Mouse (Mus musculus) layer of hippocampus, postnatal 36 days (tissue): ENCODE results near the gene D3Ertd254e. TPM values are rescaled to one million over a fixed set of nuclear protein-coding genes. Genes with fewer than 3 reads are reported as not detected.

Experiments used
- total RNA-seq, 2 experiments: library from RNA; stranded (reverse); gene quantifications; 2 replicates each; pipeline ENCODE4 v1.2.3; 2021

D3Ertd254e gene
- total RNA-seq, 2 experiments from 2014 or later: 17.1 to 19.4 TPM

Other genes with a start within 250 kb of the D3Ertd254e start
- gene Dcun1d1, start 213.6 kb upstream of the D3Ertd254e start, total RNA-seq: 10 to 100 TPM; 66.5 to 68.4 TPM
- 10 to 100 TPM; 35.0 to 44.1 TPM for gene Mccc1, start 150.3 kb upstream of the D3Ertd254e start, total RNA-seq
- gene Ccdc144b, start 97.5 kb upstream of the D3Ertd254e start, total RNA-seq: not detected
- 10 to 100 TPM; 43.7 to 51.1 TPM for gene Acad9, start 85.0 kb upstream of the D3Ertd254e start, total RNA-seq
- gene Qrfpr, start 71.3 kb downstream of the D3Ertd254e start, total RNA-seq: 1 to 10 TPM; 1.1 to 1.3 TPM